15 mouse cellular contexts compared by ENCODE assay signal in the genomic region with DNA sequence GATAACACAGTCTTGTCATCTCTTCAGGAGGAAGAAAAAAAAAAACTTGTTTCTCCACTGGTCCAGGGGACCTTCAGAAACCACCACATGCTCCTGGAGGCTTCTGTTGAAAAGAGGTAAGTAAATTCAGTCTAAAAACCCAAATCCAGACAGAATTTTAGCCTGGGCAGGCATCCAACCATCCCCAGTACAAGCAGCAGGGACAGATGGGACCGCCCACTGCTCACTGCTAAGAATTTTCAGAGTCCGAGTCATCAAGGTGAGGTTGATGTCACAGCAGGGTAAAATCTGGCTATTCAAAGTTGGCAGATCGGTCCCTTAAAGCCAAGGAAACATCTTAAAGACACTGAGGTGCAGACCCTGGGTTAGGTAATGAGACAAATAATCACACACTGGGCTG. TPM values are rescaled to one million over a fixed set of nuclear protein-coding genes. Genes with fewer than 3 reads are reported as not detected.
A peak's percentile ranks its signal among the peaks of the same experiment; 100 is the strongest.
DNase-seq lines count a peak whose midpoint lies in the region; ATAC-seq and TF ChIP-seq lines count a peak whose summit lies in the region.
"Had no signal": no experiment of that assay in that cellular context is flagged by ENCODE, and none has a peak within 500 bp of the region (broad histone marks: within the 10 kb centered on the region; RNA-seq: fewer than 3 reads in every experiment).

No protein-coding gene starts in this region.

- intact Hi-C loops in left cerebral cortex, postnatal 10 days (cut with DNase I): no loop called here

- H3K9me3 ChIP-seq in hindbrain, embryonic 16.5 days (ENCODE audit: control insufficient read depth, low read length): no peaks in the 10 kb centered on the region
- H3K9me3 ChIP-seq in midbrain, embryonic 11.5 days (ENCODE audit: control insufficient read depth, low read length): no peaks in the 10 kb centered on the region
- H3K9me3 ChIP-seq: intestine, embryonic 15.5 days; limb, embryonic 13.5 days; lung, embryonic 15.5 days; midbrain, embryonic 13.5 days had no signal

- no peaks in the 10 kb centered on the region for H3K36me3 ChIP-seq in hindbrain, embryonic 16.5 days (ENCODE audit: control insufficient read depth, insufficient read depth, low read length)
- H3K36me3 ChIP-seq in midbrain, embryonic 11.5 days (ENCODE audit: control insufficient read depth, insufficient read depth, low read length): no peaks in the 10 kb centered on the region
- H3K36me3 ChIP-seq: intestine, embryonic 15.5 days; limb, embryonic 13.5 days; lung, embryonic 15.5 days; midbrain, embryonic 13.5 days had no signal

- TF ChIP-seq CTCF in layer of hippocampus, adult 2 months (conservative IDR thresholded peaks at IDR 0.05): no peak

- H3K4me3 ChIP-seq in layer of hippocampus, adult 2 months: no peak overlapping the region
- H3K4me3 ChIP-seq in hindbrain, embryonic 16.5 days (ENCODE audit: low read length): no peak overlapping the region
- no peak overlapping the region for H3K4me3 ChIP-seq in midbrain, embryonic 11.5 days (ENCODE audit: low read depth, low read length)
- H3K4me3 ChIP-seq: intestine, embryonic 15.5 days; limb, embryonic 13.5 days; lung, embryonic 15.5 days; midbrain, embryonic 13.5 days had no signal

- H3K4me2 ChIP-seq in hindbrain, embryonic 16.5 days (ENCODE audit: low read length): no peak overlapping the region
- no peak overlapping the region for H3K4me2 ChIP-seq in midbrain, embryonic 11.5 days
- H3K4me2 ChIP-seq: intestine, embryonic 15.5 days; limb, embryonic 13.5 days; lung, embryonic 15.5 days; midbrain, embryonic 13.5 days had no signal

- DNase-seq in brain, adult 2 months (ENCODE audit: low read depth, low spot score): peak; percentile 96
- DNase-seq in cerebellum, postnatal 10 days: peak; percentile 89 to 90
- peak; percentile 79 to 81 for DNase-seq in layer of hippocampus, adult 2 months (ENCODE audit: low spot score in 2 of 2)
- peak; percentile 51 to 74 for DNase-seq in left cerebral cortex, postnatal 10 days (ENCODE audit: extremely low spot score in 1 of 2, low spot score in 2 of 2)
- no peak for DNase-seq in urinary bladder, postnatal 14 days (ENCODE audit: low spot score)
- no peak for DNase-seq in midbrain, embryonic 11.5 days (ENCODE audit: low spot score, missing footprints)
- DNase-seq: B cell, adult 2 months; gastrocnemius, postnatal 25 days; thymus, adult 2 months had no signal

- ATAC-seq in hindbrain, embryonic 16.5 days: no peak
- ATAC-seq in midbrain, embryonic 11.5 days (ENCODE audit: low FRiP score): no peak
- ATAC-seq in megakaryocyte progenitor cell, adult 5-6 weeks (replicated peaks; ENCODE audit: poor library complexity): no peak
- ATAC-seq: intestine, embryonic 15.5 days; midbrain, embryonic 13.5 days had no signal

- no peak overlapping the region for H3K9ac ChIP-seq in hindbrain, embryonic 16.5 days (ENCODE audit: low read depth, low read length)
- no peak overlapping the region for H3K9ac ChIP-seq in midbrain, embryonic 11.5 days (ENCODE audit: low read length)
- H3K9ac ChIP-seq: intestine, embryonic 15.5 days; limb, embryonic 13.5 days; lung, embryonic 15.5 days; midbrain, embryonic 13.5 days had no signal

- 68% methylated on average over 3 of the region's 3 CpGs for WGBS in hindbrain, embryonic 16.5 days
- 73% methylated on average over 3 of the region's 3 CpGs for WGBS in midbrain, embryonic 11.5 days

- H3K4me1 ChIP-seq in hindbrain, embryonic 16.5 days (ENCODE audit: control insufficient read depth, insufficient read depth, low read depth, low read length): peaks cover 4% of the 10 kb centered on the region
- H3K4me1 ChIP-seq in midbrain, embryonic 11.5 days (ENCODE audit: control insufficient read depth, insufficient read depth, low read length): no peaks in the 10 kb centered on the region
- H3K4me1 ChIP-seq: intestine, embryonic 15.5 days had no signal

- no peaks in the 10 kb centered on the region for H3K27me3 ChIP-seq in hindbrain, embryonic 16.5 days (replicated peaks; ENCODE audit: control insufficient read depth, insufficient read depth, low read length)
- H3K27me3 ChIP-seq in midbrain, embryonic 11.5 days (ENCODE audit: control insufficient read depth, insufficient read depth, low read length): no peaks in the 10 kb centered on the region
- H3K27me3 ChIP-seq: intestine, embryonic 15.5 days; lung, embryonic 15.5 days had no signal

- peak overlapping the region; percentile 83 for H3K27ac ChIP-seq in layer of hippocampus, adult 2 months
- no peak overlapping the region for H3K27ac ChIP-seq in hindbrain, embryonic 16.5 days (ENCODE audit: low read depth, low read length)
- no peak overlapping the region for H3K27ac ChIP-seq in midbrain, embryonic 11.5 days (ENCODE audit: low read depth, low read length)
- H3K27ac ChIP-seq: intestine, embryonic 15.5 days; limb, embryonic 13.5 days; lung, embryonic 15.5 days; midbrain, embryonic 13.5 days had no signal

RNA-seq across cellular contexts. Expression of gene Zkscan6, which starts 5.1 kb away (rescaled TPM):
- total RNA-seq in layer of hippocampus, adult 2 months (2021): 10 to 100 TPM; 14.5 to 17.4 TPM
- 10 to 100 TPM; 11.5 to 12.9 TPM for total RNA-seq in left cerebral cortex, postnatal 10 days (2021)
- 17.7 TPM in 2 replicates for polyA plus RNA-seq in hindbrain, embryonic 16.5 days (2015; fragmentation: Nextera tagmentation; extraction: Ambion mirVana)
- 13.5 and 13.6 TPM in 2 replicates for polyA plus RNA-seq in midbrain, embryonic 11.5 days (2014; fragmentation: Nextera tagmentation; extraction: Ambion mirVana)
- 5.8 and 9.9 TPM in 2 replicates for total RNA-seq in megakaryocyte progenitor cell, adult 5-6 weeks (2015)
- total RNA-seq in megakaryocyte progenitor cell, adult 5-6 weeks (2017): 17.5 and 24.8 TPM in 2 replicates

RNA-seq across cellular contexts. Expression of gene Map2k4, which starts 13.8 kb away (rescaled TPM):
- 100 to 1,000 TPM; 195 to 202 TPM for total RNA-seq in layer of hippocampus, adult 2 months (2021)
- 100 to 1,000 TPM; 208 to 215 TPM for total RNA-seq in left cerebral cortex, postnatal 10 days (2021)
- 112 and 118 TPM in 2 replicates for polyA plus RNA-seq in hindbrain, embryonic 16.5 days (2015; fragmentation: Nextera tagmentation; extraction: Ambion mirVana)
- polyA plus RNA-seq in midbrain, embryonic 11.5 days (2014; fragmentation: Nextera tagmentation; extraction: Ambion mirVana): 85.2 and 86.8 TPM in 2 replicates
- total RNA-seq in megakaryocyte progenitor cell, adult 5-6 weeks (2015): 56.8 and 61.7 TPM in 2 replicates
- 27.2 and 37.2 TPM in 2 replicates for total RNA-seq in megakaryocyte progenitor cell, adult 5-6 weeks (2017)

Comparison
In these comparisons a context has a peak if more than half of its experiments do, and no peak if none do; other contexts are left out.
1. DNase-seq: peak in brain, adult 2 months (single experiment), cerebellum, postnatal 10 days (2 of 2), layer of hippocampus, adult 2 months (2 of 2) and left cerebral cortex, postnatal 10 days (2 of 2); none in urinary bladder, postnatal 14 days (single experiment) and midbrain, embryonic 11.5 days (single experiment).